Mouse (Mus musculus) spleen, postnatal 14 days (tissue): ENCODE results near the gene Tshz2.

Experiments
- DNase-seq, 2 experiments: peaks; one replicate each; pipeline ENCODE4 v3.0.0; 2021 to 2022; ENCODE audit warnings: low spot score in 2 of 2

Gene Tshz2

GRCm38 (mm10) chr2:170101932-170102331 lies 469.1 kb downstream of the Tshz2 start:
- no peak for DNase-seq

- DNase-seq, result no peak
These were observed 470.5 kb downstream of the Tshz2 start for GRCm38 (mm10) chr2:170103341-170103740.

- DNase-seq, result peak in 1 of 2 experiments; percentile 51
These were observed 471.0 kb downstream of the Tshz2 start for GRCm38 (mm10) chr2:170103852-170104251.

- no peak for DNase-seq
These were observed 471.6 kb downstream of the Tshz2 start for GRCm38 (mm10) chr2:170104396-170104795.

GRCm38 (mm10) chr2:170106000-170106399 lies 473.2 kb downstream of the Tshz2 start:
- no peak for DNase-seq

- DNase-seq, result no peak
These were observed 475.0 kb downstream of the Tshz2 start for GRCm38 (mm10) chr2:170107791-170108190.

- no peak for DNase-seq
These were observed 476.7 kb downstream of the Tshz2 start for GRCm38 (mm10) chr2:170109528-170109927.

GRCm38 (mm10) chr2:170110306-170110705 lies 477.5 kb downstream of the Tshz2 start:
- no peak for DNase-seq

- DNase-seq, result peak; percentile 31 to 59
These were observed 484.0 kb downstream of the Tshz2 start for GRCm38 (mm10) chr2:170116704-170117281.

GRCm38 (mm10) chr2:170120139-170121027 lies 487.6 kb downstream of the Tshz2 start:
- DNase-seq, result no peak
